Mouse (Mus musculus): ENCODE results near the gene Arid1b.

- TF ChIP-seq CTCF (IDR thresholded peaks at IDR 0.05; ENCODE audit: control insufficient read depth, insufficient read depth, insufficient read length) (no peak), MAX (IDR thresholded peaks at IDR 0.05) (no peak), MYOG (IDR thresholded peaks at IDR 0.05; ENCODE audit: control insufficient read depth, extremely low read depth, insufficient read length) (no peak)
Observed at GRCm38 (mm10) chr17:4948501-4948900, 45.6 kb upstream of the Arid1b start.
